Mouse (Mus musculus) neutrophil, adult 59 days (primary cell): ENCODE measurements around the gene Olfr263. TPM values are rescaled to one million over a fixed set of nuclear protein-coding genes. Genes with fewer than 3 reads are reported as not detected.

ENCODE experiments used
- total RNA-seq, 2 experiments: library from RNA; stranded (reverse); gene quantifications; 1 replicate in 1 of 2; 2 replicates in 1 of 2; pipeline ENCODE4 v1.2.4; 2023

The Olfr263 gene
- not detected for total RNA-seq

DNA sequence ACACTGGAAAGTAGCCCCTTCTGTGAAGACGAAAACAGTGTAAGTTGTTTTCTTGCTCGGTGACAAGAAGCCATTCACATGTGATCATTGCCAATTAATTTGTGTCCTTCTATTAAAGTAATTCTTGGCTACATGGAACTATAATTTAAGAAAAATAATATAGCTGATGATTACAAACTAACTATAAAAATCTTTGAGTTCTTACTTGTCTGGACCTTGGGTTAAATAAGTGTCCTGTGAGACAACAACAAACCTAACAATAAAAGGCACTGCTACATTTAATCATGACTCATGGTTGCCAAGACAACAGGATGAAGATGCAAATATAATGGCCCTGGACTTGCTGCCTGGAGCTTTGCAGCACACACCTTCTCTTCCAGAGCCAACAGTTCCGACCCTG, at the start of gene Olfr263:
Gene Olfr263 (plus strand): TSS at position 301 of the 400 bp plus-strand sequence.

DNA sequence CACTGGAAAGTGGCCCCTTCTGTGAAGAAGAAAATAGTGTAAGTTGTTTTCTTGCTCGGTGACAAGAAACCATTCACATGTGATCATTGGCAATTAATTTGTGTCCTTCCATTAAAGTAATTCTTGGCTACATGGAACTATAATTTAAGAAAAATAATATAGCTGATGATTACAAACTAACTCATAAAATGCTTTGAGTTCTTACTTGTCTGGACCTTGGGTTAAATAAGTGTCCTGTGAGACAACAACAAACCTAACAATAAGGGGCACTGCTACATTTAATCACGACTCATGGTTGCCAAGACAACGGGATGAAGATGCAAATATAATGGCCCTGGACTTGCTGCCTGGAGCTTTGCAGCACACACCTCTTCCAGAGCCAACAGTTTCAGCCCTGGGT, 18.3 kb upstream of the Olfr263 start, which contains the start of gene Olfr1369-ps1:
Gene Olfr1369-ps1 (plus strand): TSS at position 301 of the 400 bp plus-strand sequence.

DNA sequence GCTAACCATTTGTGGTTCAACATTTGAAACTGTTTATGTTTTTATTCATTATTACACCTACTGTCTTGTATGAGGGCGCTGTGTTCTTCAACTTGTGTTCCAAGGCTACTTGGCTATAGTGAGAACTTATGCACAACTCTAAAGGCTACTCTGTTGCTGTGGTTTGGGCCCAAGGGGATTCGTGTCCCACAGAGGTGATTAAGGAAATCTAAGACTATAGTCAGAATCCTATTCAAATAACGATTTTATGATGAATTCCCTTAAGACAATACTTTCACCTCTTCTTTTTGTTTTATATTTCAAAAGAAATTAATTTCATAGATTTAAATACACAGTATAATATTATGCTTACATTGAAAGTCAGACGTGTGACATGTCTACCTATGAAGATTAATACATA, 16.3 kb downstream of the Olfr263 start, which contains the start of gene Olfr1368:
Gene Olfr1368 (minus strand): TSS at position 101 of the 400 bp plus-strand sequence.

DNA sequence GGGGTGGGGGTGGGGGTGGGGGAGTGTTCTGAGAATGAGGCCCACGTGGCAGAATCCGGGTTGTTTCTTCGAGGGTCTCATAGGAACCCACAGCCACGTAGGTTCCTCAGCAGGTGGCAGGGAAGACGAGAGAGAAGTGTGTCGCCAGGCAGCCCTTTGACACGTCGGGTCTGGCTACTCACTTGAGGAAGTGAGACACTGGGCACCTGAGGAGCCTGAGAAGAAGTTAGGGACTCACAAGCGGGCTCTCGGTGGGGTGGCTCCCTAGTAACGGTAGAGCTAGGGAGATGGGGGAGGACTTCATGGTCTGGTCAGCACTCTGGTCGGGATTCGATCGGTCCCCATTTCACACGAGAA, 49.9 kb downstream of the Olfr263 start, which contains the start of gene Trim27:
Gene Trim27 (plus strand): TSS at position 79 of the 357 bp plus-strand sequence.

Other genes with a start within 250 kb of the Olfr263 start
- gene Olfr1370, start 54.7 kb upstream of the Olfr263 start, total RNA-seq, result not detected
- not detected for gene Olfr1369-ps1, start 18.2 kb upstream of the Olfr263 start, total RNA-seq
- not detected for gene Olfr1368, start 16.2 kb downstream of the Olfr263 start, total RNA-seq
- gene Trim27, start 49.8 kb downstream of the Olfr263 start, total RNA-seq, result 10 to 100 TPM; 44.1 to 48.4 TPM
- not detected for gene Gpx5, start 163.1 kb downstream of the Olfr263 start, total RNA-seq
- not detected for gene Gpx6, start 182.5 kb downstream of the Olfr263 start, total RNA-seq
- gene Olfr1367, start 217.3 kb downstream of the Olfr263 start, total RNA-seq, result not detected
- 1 to 10 TPM; 1.7 to 2.1 TPM for gene Zscan12, start 233.2 kb downstream of the Olfr263 start, total RNA-seq